Mouse (Mus musculus) kidney, adult 2 months (tissue): ENCODE measurements around the gene Fis1.
A peak's percentile ranks its signal among the peaks of the same experiment; 100 is the strongest.

ENCODE experiments used
- CTCF ChIP-seq: fragments of 200-500 bp; conservative IDR thresholded peaks from 2 replicates; pipeline ENCODE4 v1.5.1; 2011; ENCODE audit warnings: low read depth, mild to moderate bottlenecking, control low read depth, low read length, moderate library complexity, mixed read lengths; ENCODE audit not compliant: insufficient read depth, insufficient read length
- POLR2A ChIP-seq: fragments of 200-500 bp; IDR thresholded peaks from one replicate; pipeline ENCODE4 v1.6.1; 2011; ENCODE audit warnings: low read depth, low read length, control low read depth

- peak; percentile 95 for TF ChIP-seq CTCF
- TF ChIP-seq POLR2A = no peak
Observed at GRCm38 (mm10) chr5:136929073-136929472, 24.0 kb upstream of the Fis1 start.
